Mouse (Mus musculus) G1E (cell line): ENCODE data around the gene 4921509C19Rik.

Experiments used
- CTCF ChIP-seq: IDR thresholded peaks from 2 replicates; pipeline ENCODE4 v1.5.1; 2012; ENCODE audit warnings: low read depth, low read length, inconsistent platforms, mixed read lengths
- GATA1 ChIP-seq: IDR thresholded peaks from 2 replicates; pipeline ENCODE4 v1.6.1; 2012; ENCODE audit warnings: borderline replicate concordance, low read length, inconsistent platforms, mixed read lengths
- TAL1 ChIP-seq: conservative IDR thresholded peaks from 2 replicates; pipeline ENCODE4 v1.6.1; 2012; ENCODE audit warnings: low read depth, low read length, inconsistent platforms, mixed read lengths

- TF ChIP-seq CTCF (no peak), TAL1 (no peak), GATA1 (no peak)
Observed at GRCm38 (mm10) chr2:151486496-151486895, 10.5 kb upstream of the 4921509C19Rik start.
